Comparison of ENCODE assay signal across 8 mouse cellular contexts in the genomic region with DNA sequence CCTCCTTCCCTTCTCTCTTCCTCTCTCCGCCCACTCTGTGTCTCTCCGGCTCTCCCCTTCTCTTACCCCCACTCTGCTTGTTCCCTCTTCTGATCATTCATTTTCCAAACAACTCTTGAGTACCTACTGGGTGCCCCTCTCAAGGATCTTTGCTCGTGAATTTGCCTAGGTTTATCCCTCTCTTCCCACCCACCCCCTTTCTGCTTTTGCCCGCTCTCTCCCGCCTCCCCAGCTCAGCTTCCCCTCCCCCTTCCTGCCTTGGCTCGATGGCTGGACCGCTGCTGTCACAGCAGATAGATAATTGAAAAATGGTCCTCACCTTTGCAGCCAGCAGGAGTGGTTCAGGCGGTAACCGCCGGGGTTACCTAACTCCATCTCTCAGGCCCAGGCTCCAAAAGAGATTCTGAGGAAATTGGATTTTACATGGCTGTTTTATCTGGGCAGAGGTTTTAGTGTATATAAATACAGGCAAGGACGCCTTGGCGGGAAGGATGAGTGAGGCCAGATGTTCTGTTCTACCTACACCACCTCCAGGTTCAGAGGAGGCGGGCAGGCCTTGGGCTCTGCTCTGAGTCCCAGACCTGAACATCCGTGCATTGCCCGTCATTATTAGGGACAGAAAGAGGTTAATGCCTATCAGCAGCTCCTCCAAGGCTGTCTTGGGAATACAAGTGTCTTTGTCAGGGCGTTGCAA.
DNase-seq lines count a peak whose midpoint lies in the region; ATAC-seq and TF ChIP-seq lines count a peak whose summit lies in the region.

No protein-coding gene starts in this region.

- peaks cover 18% of the 10 kb centered on the region; the same call in 1 of the 2 replicates for H3K4me1 ChIP-seq in forebrain, postnatal 0 days (ENCODE audit: insufficient read depth)
- no peaks in the 10 kb centered on the region; the same call in 1 of the 2 replicates for H3K4me1 ChIP-seq in liver, embryonic 16.5 days (ENCODE audit: control insufficient read depth, low read depth, low read length)

- WGBS in forebrain, postnatal 0 days: 6% methylated on average over 16 of the region's 16 CpGs
- whole genome bisulfite sequencing in liver, embryonic 16.5 days (ENCODE audit: insufficient replicate concordance): 11% methylated on average over 16 of the region's 16 CpGs

- TF ChIP-seq CTCF in layer of hippocampus, adult 2 months (conservative IDR thresholded peaks at IDR 0.05): no peak; the same call in 1 of the 2 replicates
- TF ChIP-seq CTCF in forebrain, postnatal 0 days (IDR thresholded peaks at IDR 0.05; ENCODE audit: low read depth): no peak

- peak overlapping the region; percentile 82 for H3K9ac ChIP-seq in forebrain, postnatal 0 days
- no peak overlapping the region for H3K9ac ChIP-seq in liver, embryonic 16.5 days (ENCODE audit: low read depth, low read length)

- H3K4me3 ChIP-seq in layer of hippocampus, adult 2 months: peak overlapping the region; percentile 71
- peak overlapping the region; percentile 57 for H3K4me3 ChIP-seq in forebrain, postnatal 0 days (ENCODE audit: low read depth, low read length)
- 0 out of 2 replicates have a peak overlapping the region, but pooled peaks have one; percentile 54 for H3K4me3 ChIP-seq in liver, embryonic 16.5 days (ENCODE audit: low read depth, low read length)

- H3K4me2 ChIP-seq in forebrain, postnatal 0 days (ENCODE audit: low read depth): peak overlapping the region; percentile 90
- peak overlapping the region; percentile 76; the same call in 1 of the 2 replicates for H3K4me2 ChIP-seq in liver, embryonic 16.5 days (ENCODE audit: low read depth, low read length)

- ATAC-seq in forebrain, postnatal 0 days: peak; percentile 2; the same call in 1 of the 2 replicates
- ATAC-seq in liver, embryonic 16.5 days (ENCODE audit: low read depth): no peak
- ATAC-seq in monocyte, adult 5-6 weeks (replicated peaks; ENCODE audit: insufficient number of reproducible peaks, low FRiP score, low TSS enrichment, poor library complexity, severe bottlenecking): no peak

- H3K27ac ChIP-seq in layer of hippocampus, adult 2 months: peak overlapping the region; percentile 98
- H3K27ac ChIP-seq in forebrain, postnatal 0 days (ENCODE audit: low read depth, low read length): peak overlapping the region; percentile 98
- no peak overlapping the region for H3K27ac ChIP-seq in liver, embryonic 16.5 days (ENCODE audit: low read length)

- no peaks in the 10 kb centered on the region for H3K9me3 ChIP-seq in forebrain, postnatal 0 days (ENCODE audit: low read length)
- H3K9me3 ChIP-seq in liver, embryonic 16.5 days (replicated peaks; ENCODE audit: control insufficient read depth, low read length): no peaks in the 10 kb centered on the region

- no peaks in the 10 kb centered on the region; the same call in none of the 2 replicates for H3K27me3 ChIP-seq in forebrain, postnatal 0 days (ENCODE audit: insufficient read depth, low read length)
- H3K27me3 ChIP-seq in liver, embryonic 16.5 days (ENCODE audit: control insufficient read depth, insufficient read depth, low read depth, low read length): peaks cover 71% of the 10 kb centered on the region

- no peaks in the 10 kb centered on the region for H3K36me3 ChIP-seq in forebrain, postnatal 0 days (ENCODE audit: insufficient read depth)
- no peaks in the 10 kb centered on the region for H3K36me3 ChIP-seq in liver, embryonic 16.5 days (ENCODE audit: control insufficient read depth, insufficient read depth)

- DNase-seq in layer of hippocampus, adult 2 months (ENCODE audit: low spot score in 2 of 2): peak in 1 of 2 experiments; percentile 54
- DNase-seq in layer of hippocampus, postnatal 25 days (ENCODE audit: extremely low spot score in 1 of 2, low spot score in 1 of 2): no peak
- DNase-seq in cerebellum, adult 8-10 months: peak; percentile 69
- DNase-seq in forebrain, postnatal 0 days: no peak
- DNase-seq in thymus, postnatal 25 days: no peak
- DNase-seq in gastrocnemius, adult 18-20 months (ENCODE audit: low spot score): no peak
